Mouse (Mus musculus) liver, postnatal 0 days (tissue): ENCODE measurements at regions not wholly inside any gene's neighbourhood (a gene's known extent, or its start where the extent isn't known, plus 50 kb on each side); places are given as distances from the start of the nearest gene placed in this dataset.

Experiments used
- ATAC-seq: fragments of 200-750 bp; cut with Nextera tagmentation; 2 replicates; pipeline ENCODE4 v1.8.0; 2017; ENCODE audit warnings: mild to moderate bottlenecking, moderate library complexity
- DNase-seq: peaks from one replicate; pipeline ENCODE4 v3.0.0-alpha.2; 2016
- H3K27ac ChIP-seq: fragments of 300-500 bp; sonication (generic); 2 replicates; pipeline ENCODE4 v1.5.1; 2014; ENCODE audit warnings: antibody characterized with exemption, moderate library complexity, mild to moderate bottlenecking, low read depth
- H3K27me3 ChIP-seq: fragments of 300-500 bp; sonication (generic); 2 replicates; pipeline ENCODE4 v1.6.1; 2014; ENCODE audit warnings: low read length, control low read depth, mixed read lengths; ENCODE audit not compliant: insufficient read depth
- H3K36me3 ChIP-seq: fragments of 300-500 bp; sonication (generic); replicated peaks from 2 replicates; pipeline ENCODE4 v1.6.1; 2014; ENCODE audit warnings: mild to moderate bottlenecking, control low read depth, low read length, moderate library complexity, mixed read lengths; ENCODE audit not compliant: insufficient read depth
- H3K4me1 ChIP-seq: fragments of 300-500 bp; sonication (generic); 2 replicates; pipeline ENCODE4 v1.6.1; 2014; ENCODE audit warnings: antibody characterized with exemption, mild to moderate bottlenecking, control low read depth; ENCODE audit not compliant: insufficient read depth
- H3K4me2 ChIP-seq: fragments of 300-500 bp; sonication (generic); 2 replicates; pipeline ENCODE4 v1.6.1; 2014; ENCODE audit warnings: low read depth, mild to moderate bottlenecking, low read length, moderate library complexity, mixed read lengths
- H3K4me3 ChIP-seq: fragments of 300-500 bp; sonication (generic); 2 replicates; pipeline ENCODE4 v1.5.1; 2014; ENCODE audit warnings: low read depth, low read length
- H3K9ac ChIP-seq: fragments of 300-500 bp; sonication (generic); replicated peaks from 2 replicates; pipeline ENCODE4 v1.6.1; 2014; ENCODE audit warnings: mild to moderate bottlenecking, moderate library complexity
- H3K9me3 ChIP-seq: fragments of 300-500 bp; sonication (generic); 2 replicates; pipeline ENCODE4 v1.6.1; 2016; ENCODE audit warnings: mild to moderate bottlenecking, control low read depth, low read length, mixed read lengths
- CTCF ChIP-seq: sonication (generic); IDR thresholded peaks from 2 replicates; pipeline ENCODE4 v1.5.1; 2016; ENCODE audit warnings: antibody characterized with exemption, low read depth
- EP300 ChIP-seq: IDR thresholded peaks from 2 replicates; pipeline ENCODE4 v1.6.1; 2016; ENCODE audit warnings: antibody characterized with exemption, low read depth, mild to moderate bottlenecking
- WGBS: fragments of 180-500 bp; shearing (Covaris S2); extraction: QIAGEN DNeasy Blood & Tissue Kit; methylation state at CpG from one replicate; pipeline ENCODE4 v1.1.7; 2014; ENCODE audit not compliant: insufficient replicate concordance; 5-methylcytosine and 5-hydroxymethylcytosine counted together

- Histone ChIP-seq H3K27me3 (no peaks in the 10 kb centered on the region), H3K36me3 (no peaks in the 10 kb centered on the region), H3K4me3 (no peak overlapping the region), H3K9me3 (no peaks in the 10 kb centered on the region), H3K4me1 (no peaks in the 10 kb centered on the region), H3K27ac (no peak overlapping the region), H3K9ac (no peak overlapping the region), H3K4me2 (no peak overlapping the region)
- no peak for DNase-seq
- no peak for ATAC-seq
- TF ChIP-seq CTCF (no peak), EP300 (no peak)
- 26% methylated on average over 7 of the region's 7 CpGs for WGBS
These were observed 218.0 kb downstream of the Med10 start for GRCm38 (mm10) chr13:70019999-70020838.

- Histone ChIP-seq H3K9ac (no peak overlapping the region), H3K27me3 (no peaks in the 10 kb centered on the region), H3K4me1 (no peaks in the 10 kb centered on the region), H3K27ac (no peak overlapping the region), H3K36me3 (no peaks in the 10 kb centered on the region), H3K4me2 (no peak overlapping the region), H3K4me3 (no peak overlapping the region), H3K9me3 (no peaks in the 10 kb centered on the region)
- 74% methylated on average over 6 of the region's 6 CpGs for WGBS
- ATAC-seq (no peak), DNase-seq (no peak)
- TF ChIP-seq CTCF (no peak), EP300 (no peak)
These were observed 231.1 kb downstream of the Med10 start for GRCm38 (mm10) chr13:70033249-70033648.

DNA sequence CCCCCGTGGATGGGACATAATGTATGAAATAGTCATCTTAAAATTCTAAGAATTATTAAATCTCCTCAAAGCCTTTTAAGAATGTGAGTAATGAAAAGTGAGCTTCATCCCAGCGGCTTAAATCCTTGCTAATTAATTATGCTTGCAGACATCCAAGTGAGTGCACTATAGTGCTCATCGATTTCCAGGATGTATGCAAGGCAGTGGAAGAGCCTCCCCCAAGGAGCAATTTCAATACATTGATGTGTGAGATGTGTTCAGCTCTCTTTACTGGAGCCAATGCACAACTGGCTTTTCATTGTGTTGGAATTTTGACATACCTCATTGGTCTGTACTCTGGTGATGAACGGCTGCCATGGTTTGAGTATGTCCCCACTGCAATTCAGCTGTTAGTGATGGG is 231.6 kb downstream of the Med10 start:
- Histone ChIP-seq H3K4me3 (no peak overlapping the region), H3K4me1 (no peaks in the 10 kb centered on the region), H3K9me3 (no peaks in the 10 kb centered on the region), H3K27me3 (no peaks in the 10 kb centered on the region), H3K36me3 (no peaks in the 10 kb centered on the region), H3K27ac (no peak overlapping the region), H3K9ac (no peak overlapping the region), H3K4me2 (no peak overlapping the region)
- 59% methylated on average over 4 of the region's 4 CpGs for WGBS
- TF ChIP-seq CTCF (no peak), EP300 (no peak)
- DNase-seq (no peak), ATAC-seq (no peak)

GRCm38 (mm10) chr13:70037985-70038667 is 235.9 kb downstream of the Med10 start:
- DNase-seq (no peak), ATAC-seq (no peak)
- 56% methylated on average over 11 of the region's 11 CpGs for WGBS
- no peak overlapping the region for H3K4me3 ChIP-seq
- no peaks in the 10 kb centered on the region for H3K4me1 ChIP-seq
- no peak overlapping the region for H3K27ac ChIP-seq
- H3K27me3 ChIP-seq, result no peaks in the 10 kb centered on the region
- no peak overlapping the region for H3K4me2 ChIP-seq
- H3K36me3 ChIP-seq, result no peaks in the 10 kb centered on the region
- H3K9ac ChIP-seq, result no peak overlapping the region
- H3K9me3 ChIP-seq, result no peaks in the 10 kb centered on the region
- no peak for TF ChIP-seq EP300
- no peak for TF ChIP-seq CTCF

DNA sequence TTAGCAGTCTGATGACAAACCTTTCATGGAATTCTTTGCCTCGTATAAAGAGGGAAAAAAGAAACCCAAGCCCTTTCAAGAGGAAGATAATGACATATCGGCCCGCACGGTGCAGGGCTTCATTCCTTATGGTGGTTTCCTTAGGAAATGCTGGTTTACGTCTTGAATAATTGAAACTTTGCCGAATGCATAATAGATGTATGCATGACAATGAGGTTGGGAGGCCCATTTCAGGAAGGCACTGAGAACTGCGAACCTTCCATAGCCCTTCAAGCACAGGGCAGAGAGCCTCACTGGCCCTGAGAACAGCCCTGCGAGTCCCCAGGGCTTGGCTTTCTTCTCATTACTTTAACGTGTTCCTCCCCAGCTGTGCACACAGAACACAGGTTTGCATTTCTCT is 255.7 kb downstream of the Med10 start:
- 73% methylated on average over 9 of the region's 9 CpGs for WGBS
- H3K9ac ChIP-seq, result no peak overlapping the region
- no peak overlapping the region for H3K4me2 ChIP-seq
- H3K9me3 ChIP-seq, result no peaks in the 10 kb centered on the region
- TF ChIP-seq CTCF (no peak), EP300 (no peak)
- H3K27me3 ChIP-seq, result no peaks in the 10 kb centered on the region
- no peak for ATAC-seq
- H3K27ac ChIP-seq, result no peak overlapping the region
- H3K4me1 ChIP-seq, result no peaks in the 10 kb centered on the region
- no peak for DNase-seq
- no peak overlapping the region for H3K4me3 ChIP-seq
- no peaks in the 10 kb centered on the region for H3K36me3 ChIP-seq

DNA sequence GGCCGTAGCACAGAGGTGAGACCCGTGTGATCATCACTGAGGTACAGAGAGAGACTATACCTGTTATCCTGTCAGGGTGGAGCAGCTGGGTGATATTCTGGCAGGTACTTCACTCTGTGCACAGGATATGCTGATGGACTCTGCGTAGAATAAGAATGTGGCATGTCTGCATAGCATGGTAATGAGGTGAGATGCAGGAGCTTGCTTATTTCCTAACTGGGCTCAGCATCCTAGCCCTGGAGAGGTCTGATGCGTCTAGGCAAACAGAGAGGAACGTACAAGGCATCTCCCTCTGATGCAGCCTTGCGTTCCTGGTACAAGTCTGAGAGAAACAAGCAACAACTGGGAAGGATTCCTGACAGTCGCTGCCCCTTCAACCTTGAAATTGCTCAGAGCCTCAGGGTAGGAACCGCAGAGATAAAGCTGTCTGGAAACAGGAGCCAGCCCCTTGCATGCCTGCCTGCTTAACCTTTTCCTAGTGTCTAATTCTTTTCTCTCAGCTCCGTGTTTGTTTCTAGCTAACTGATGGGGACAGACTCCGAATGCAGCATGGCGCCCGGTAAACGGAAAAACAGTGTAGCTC is 259.3 kb downstream of the Med10 start:
- no peak for ATAC-seq
- Histone ChIP-seq H3K4me3 (no peak overlapping the region), H3K36me3 (no peaks in the 10 kb centered on the region), H3K27me3 (no peaks in the 10 kb centered on the region), H3K9me3 (no peaks in the 10 kb centered on the region), H3K4me1 (no peaks in the 10 kb centered on the region), H3K27ac (no peak overlapping the region), H3K9ac (no peak overlapping the region), H3K4me2 (no peak overlapping the region)
- TF ChIP-seq EP300, result no peak
- no peak for TF ChIP-seq CTCF
- DNase-seq, result no peak
- WGBS, result 77% methylated on average over 13 of the region's 13 CpGs
